Mouse (Mus musculus): ENCODE measurements around the gene Dgkh. TPM values are rescaled to one million over a fixed set of nuclear protein-coding genes. Genes with fewer than 3 reads are reported as not detected.

The Dgkh gene
- polyA plus RNA-seq, 1 experiment from 2014 or later: 0.87 TPM

GRCm38 (mm10) chr14:78641314-78641713, 91.3 kb downstream of the Dgkh start:
- H3K9me3 ChIP-seq (ENCODE audit: control insufficient read depth, low read length): no peaks in the 10 kb centered on the region
- no peak overlapping the region for H3K9ac ChIP-seq (ENCODE audit: low read length)
- no peak overlapping the region for H3K4me3 ChIP-seq (ENCODE audit: low read depth, low read length)
- no peak overlapping the region for H3K4me2 ChIP-seq (ENCODE audit: low read depth, severe bottlenecking)
- H3K36me3 ChIP-seq (ENCODE audit: control insufficient read depth, insufficient read depth, low read length): no peaks in the 10 kb centered on the region
- no peaks in the 10 kb centered on the region for H3K4me1 ChIP-seq (ENCODE audit: control insufficient read depth, insufficient read depth, low read length)
- WGBS: 69% methylated on average over 7 of the region's 7 CpGs
- DNase-seq (ENCODE audit: low spot score): no peak
- H3K27ac ChIP-seq (replicated peaks; ENCODE audit: low read depth, low read length): no peak overlapping the region
- ATAC-seq (ENCODE audit: insufficient number of reproducible peaks, low FRiP score, low TSS enrichment, low read depth): no peak
- H3K27me3 ChIP-seq (ENCODE audit: control insufficient read depth, insufficient read depth, low read length): no peaks in the 10 kb centered on the region

GRCm38 (mm10) chr14:78639691-78640090, 92.9 kb downstream of the Dgkh start:
- WGBS: 84% methylated on average over 5 of the region's 5 CpGs
- no peak overlapping the region for H3K4me3 ChIP-seq (ENCODE audit: low read depth, low read length)

GRCm38 (mm10) chr14:78635612-78636400, 96.8 kb downstream of the Dgkh start:
- H3K27me3 ChIP-seq (ENCODE audit: control insufficient read depth, insufficient read depth, low read length): no peaks in the 10 kb centered on the region
- WGBS: 81% methylated on average over 14 of the region's 14 CpGs
- DNase-seq (ENCODE audit: low spot score): no peak

More at GRCm38 (mm10) chr14:78639691-78640090, 92.9 kb downstream of the Dgkh start:
- DNase-seq (ENCODE audit: low spot score): no peak
- Histone ChIP-seq H3K36me3 (ENCODE audit: control insufficient read depth, insufficient read depth, low read length) (no peaks in the 10 kb centered on the region), H3K27ac (replicated peaks; ENCODE audit: low read depth, low read length) (no peak overlapping the region), H3K9ac (ENCODE audit: low read length) (no peak overlapping the region), H3K4me1 (ENCODE audit: control insufficient read depth, insufficient read depth, low read length) (no peaks in the 10 kb centered on the region), H3K27me3 (ENCODE audit: control insufficient read depth, insufficient read depth, low read length) (no peaks in the 10 kb centered on the region), H3K4me2 (ENCODE audit: low read depth, severe bottlenecking) (no peak overlapping the region), H3K9me3 (ENCODE audit: control insufficient read depth, low read length) (no peaks in the 10 kb centered on the region)
- ATAC-seq (ENCODE audit: insufficient number of reproducible peaks, low FRiP score, low TSS enrichment, low read depth): no peak

GRCm38 (mm10) chr14:78632747-78633146, 99.8 kb downstream of the Dgkh start:
- no peak for DNase-seq (ENCODE audit: low spot score)
- H3K4me2 ChIP-seq (ENCODE audit: low read depth, severe bottlenecking): no peak overlapping the region
- no peak overlapping the region for H3K27ac ChIP-seq (replicated peaks; ENCODE audit: low read depth, low read length)
- H3K9me3 ChIP-seq (ENCODE audit: control insufficient read depth, low read length): no peaks in the 10 kb centered on the region
- H3K36me3 ChIP-seq (ENCODE audit: control insufficient read depth, insufficient read depth, low read length): no peaks in the 10 kb centered on the region
- H3K27me3 ChIP-seq (ENCODE audit: control insufficient read depth, insufficient read depth, low read length): no peaks in the 10 kb centered on the region
- H3K4me1 ChIP-seq (ENCODE audit: control insufficient read depth, insufficient read depth, low read length): no peaks in the 10 kb centered on the region
- WGBS: 91% methylated on average over 6 of the region's 6 CpGs
- ATAC-seq (ENCODE audit: insufficient number of reproducible peaks, low FRiP score, low TSS enrichment, low read depth): no peak
- H3K9ac ChIP-seq (ENCODE audit: low read length): no peak overlapping the region
- H3K4me3 ChIP-seq (ENCODE audit: low read depth, low read length): no peak overlapping the region

More at GRCm38 (mm10) chr14:78635612-78636400, 96.8 kb downstream of the Dgkh start:
- Histone ChIP-seq H3K36me3 (ENCODE audit: control insufficient read depth, insufficient read depth, low read length) (no peaks in the 10 kb centered on the region), H3K9ac (ENCODE audit: low read length) (no peak overlapping the region), H3K9me3 (ENCODE audit: control insufficient read depth, low read length) (no peaks in the 10 kb centered on the region), H3K4me2 (ENCODE audit: low read depth, severe bottlenecking) (no peak overlapping the region), H3K4me1 (ENCODE audit: control insufficient read depth, insufficient read depth, low read length) (no peaks in the 10 kb centered on the region), H3K4me3 (ENCODE audit: low read depth, low read length) (no peak overlapping the region), H3K27ac (replicated peaks; ENCODE audit: low read depth, low read length) (no peak overlapping the region)
- ATAC-seq (ENCODE audit: insufficient number of reproducible peaks, low FRiP score, low TSS enrichment, low read depth): no peak

GRCm38 (mm10) chr14:78630923-78631875, 101.4 kb downstream of the Dgkh start:
- no peaks in the 10 kb centered on the region for H3K9me3 ChIP-seq (ENCODE audit: control insufficient read depth, low read length)
- WGBS: 93% methylated on average over 4 of the region's 4 CpGs
- H3K4me1 ChIP-seq (ENCODE audit: control insufficient read depth, insufficient read depth, low read length): no peaks in the 10 kb centered on the region
- ATAC-seq (ENCODE audit: insufficient number of reproducible peaks, low FRiP score, low TSS enrichment, low read depth) (no peak), DNase-seq (ENCODE audit: low spot score) (no peak)
- H3K36me3 ChIP-seq (ENCODE audit: control insufficient read depth, insufficient read depth, low read length): no peaks in the 10 kb centered on the region
- no peak overlapping the region for H3K9ac ChIP-seq (ENCODE audit: low read length)
- H3K27me3 ChIP-seq (ENCODE audit: control insufficient read depth, insufficient read depth, low read length): no peaks in the 10 kb centered on the region
- no peak overlapping the region for H3K4me2 ChIP-seq (ENCODE audit: low read depth, severe bottlenecking)
- H3K4me3 ChIP-seq (ENCODE audit: low read depth, low read length): no peak overlapping the region
- H3K27ac ChIP-seq (replicated peaks; ENCODE audit: low read depth, low read length): no peak overlapping the region

- Histone ChIP-seq H3K4me2 (ENCODE audit: low read depth, severe bottlenecking) (no peak overlapping the region), H3K9ac (ENCODE audit: low read length) (no peak overlapping the region), H3K27me3 (ENCODE audit: control insufficient read depth, insufficient read depth, low read length) (no peaks in the 10 kb centered on the region), H3K9me3 (ENCODE audit: control insufficient read depth, low read length) (no peaks in the 10 kb centered on the region), H3K27ac (replicated peaks; ENCODE audit: low read depth, low read length) (no peak overlapping the region), H3K4me3 (ENCODE audit: low read depth, low read length) (no peak overlapping the region), H3K4me1 (ENCODE audit: control insufficient read depth, insufficient read depth, low read length) (no peaks in the 10 kb centered on the region), H3K36me3 (ENCODE audit: control insufficient read depth, insufficient read depth, low read length) (no peaks in the 10 kb centered on the region)
- DNase-seq (ENCODE audit: low spot score) (no peak), ATAC-seq (ENCODE audit: insufficient number of reproducible peaks, low FRiP score, low TSS enrichment, low read depth) (no peak)
- 84% methylated on average over 21 of the region's 21 CpGs for WGBS
Observed at GRCm38 (mm10) chr14:78627516-78628275, 104.9 kb downstream of the Dgkh start.

- Histone ChIP-seq H3K4me3 (ENCODE audit: low read depth, low read length) (no peak overlapping the region), H3K27me3 (ENCODE audit: control insufficient read depth, insufficient read depth, low read length) (no peaks in the 10 kb centered on the region), H3K9me3 (ENCODE audit: control insufficient read depth, low read length) (no peaks in the 10 kb centered on the region), H3K4me2 (ENCODE audit: low read depth, severe bottlenecking) (no peak overlapping the region), H3K4me1 (ENCODE audit: control insufficient read depth, insufficient read depth, low read length) (no peaks in the 10 kb centered on the region), H3K9ac (ENCODE audit: low read length) (no peak overlapping the region), H3K27ac (replicated peaks; ENCODE audit: low read depth, low read length) (no peak overlapping the region), H3K36me3 (ENCODE audit: control insufficient read depth, insufficient read depth, low read length) (no peaks in the 10 kb centered on the region)
- 72% methylated on average over 9 of the region's 9 CpGs for WGBS
- ATAC-seq (ENCODE audit: insufficient number of reproducible peaks, low FRiP score, low TSS enrichment, low read depth) (no peak), DNase-seq (ENCODE audit: low spot score) (no peak)
Observed at GRCm38 (mm10) chr14:78618883-78619295, 113.7 kb downstream of the Dgkh start.

GRCm38 (mm10) chr14:78613569-78613968, 119.0 kb downstream of the Dgkh start:
- no peak overlapping the region for H3K27ac ChIP-seq (replicated peaks; ENCODE audit: low read depth, low read length)
- DNase-seq (ENCODE audit: low spot score) (no peak), ATAC-seq (ENCODE audit: insufficient number of reproducible peaks, low FRiP score, low TSS enrichment, low read depth) (no peak)
- H3K9me3 ChIP-seq (ENCODE audit: control insufficient read depth, low read length): no peaks in the 10 kb centered on the region
- H3K36me3 ChIP-seq (ENCODE audit: control insufficient read depth, insufficient read depth, low read length): no peaks in the 10 kb centered on the region
- H3K4me1 ChIP-seq (ENCODE audit: control insufficient read depth, insufficient read depth, low read length): no peaks in the 10 kb centered on the region
- no peak overlapping the region for H3K4me2 ChIP-seq (ENCODE audit: low read depth, severe bottlenecking)
- H3K4me3 ChIP-seq (ENCODE audit: low read depth, low read length): no peak overlapping the region
- H3K27me3 ChIP-seq (ENCODE audit: control insufficient read depth, insufficient read depth, low read length): no peaks in the 10 kb centered on the region
- H3K9ac ChIP-seq (ENCODE audit: low read length): no peak overlapping the region
- WGBS: 79% methylated on average over 5 of the region's 5 CpGs

All from limb, embryonic 11.5 days (tissue).